Mouse (Mus musculus): ENCODE data around the gene Padi6.

DNA sequence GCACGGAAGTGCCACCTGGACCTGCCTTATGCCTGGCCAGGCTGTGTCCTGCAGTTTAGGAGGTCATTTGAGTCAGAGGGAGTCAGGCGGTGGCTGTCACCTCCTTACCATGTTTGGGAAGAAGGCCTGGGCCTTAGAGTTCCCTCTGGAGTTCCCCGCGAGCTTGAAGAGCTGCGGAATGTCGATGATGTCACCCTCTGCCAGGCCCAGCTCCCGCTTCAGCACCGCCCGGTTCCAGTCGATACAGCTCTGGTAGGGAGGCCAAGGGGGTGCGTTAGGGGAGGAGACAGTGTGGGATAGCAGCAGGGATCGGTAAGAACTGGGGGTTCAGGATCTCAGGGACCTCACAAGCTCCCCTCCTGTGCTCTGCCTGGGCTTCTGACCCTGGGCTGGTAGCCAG is 5.5 kb upstream of the Padi6 start:
- TF ChIP-seq CTCF (IDR thresholded peaks at IDR 0.05), result no peak
- TF ChIP-seq POLR2A (IDR thresholded peaks at IDR 0.05; ENCODE audit: insufficient read depth, low read depth, low read length), result no peak

All from heart, adult 2 months (tissue).